Mouse (Mus musculus) stomach, postnatal 0 days (tissue): ENCODE measurements around the gene Fam129a. TPM values are rescaled to one million over a fixed set of nuclear protein-coding genes. Genes with fewer than 3 reads are reported as not detected.

Experiments used
- ATAC-seq: fragments of 200-750 bp; cut with Nextera tagmentation; 2 replicates; pipeline ENCODE4 v1.8.0; 2017; ENCODE audit not compliant: low FRiP score, low TSS enrichment
- DNase-seq: peaks from one replicate; pipeline ENCODE4 v3.0.0-alpha.2; 2016; ENCODE audit warnings: low spot score
- H3K27ac ChIP-seq: fragments of 300-500 bp; sonication (generic); replicated peaks from 2 replicates; pipeline ENCODE4 v1.5.1; 2014; ENCODE audit warnings: mild to moderate bottlenecking, control low read depth
- H3K27me3 ChIP-seq: fragments of 300-500 bp; sonication (generic); 2 replicates; pipeline ENCODE4 v1.6.1; 2014; ENCODE audit warnings: low read length; ENCODE audit not compliant: control insufficient read depth, insufficient read depth
- H3K36me3 ChIP-seq: fragments of 300-500 bp; sonication (generic); 2 replicates; pipeline ENCODE4 v1.6.1; 2014; ENCODE audit warnings: low read length, mixed read lengths; ENCODE audit not compliant: control insufficient read depth, insufficient read depth
- H3K4me1 ChIP-seq: fragments of 300-500 bp; sonication (generic); replicated peaks from 2 replicates; pipeline ENCODE4 v1.6.1; 2014; ENCODE audit warnings: antibody characterized with exemption; ENCODE audit not compliant: control insufficient read depth, insufficient read depth
- H3K4me2 ChIP-seq: fragments of 300-500 bp; sonication (generic); replicated peaks from 2 replicates; pipeline ENCODE4 v1.6.1; 2014; ENCODE audit warnings: low read depth, mild to moderate bottlenecking, control low read depth, moderate library complexity
- H3K4me3 ChIP-seq: fragments of 300-500 bp; sonication (generic); 2 replicates; pipeline ENCODE4 v1.5.1; 2014; ENCODE audit warnings: low read depth, low read length, control low read depth
- H3K9ac ChIP-seq: fragments of 300-500 bp; sonication (generic); 2 replicates; pipeline ENCODE4 v1.6.1; 2014; ENCODE audit warnings: mild to moderate bottlenecking, low read length, control low read depth, mixed read lengths
- H3K9me3 ChIP-seq: fragments of 300-500 bp; sonication (generic); 2 replicates; pipeline ENCODE4 v1.6.1; 2016; ENCODE audit warnings: low read length; ENCODE audit not compliant: control insufficient read depth
- CTCF ChIP-seq: IDR thresholded peaks from 2 replicates; pipeline ENCODE4 v1.5.1; 2016; ENCODE audit warnings: antibody characterized with exemption, low read depth, mild to moderate bottlenecking, moderate library complexity
- EP300 ChIP-seq: optimal IDR thresholded peaks from 2 replicates; pipeline ENCODE3; 2016; ENCODE audit warnings: antibody characterized with exemption
- WGBS: fragments of 180-500 bp; shearing (Covaris S2); extraction: QIAGEN DNeasy Blood & Tissue Kit; methylation state at CpG from one replicate; pipeline ENCODE4 v1.1.7; 2014; 5-methylcytosine and 5-hydroxymethylcytosine counted together
- polyA plus RNA-seq: library from polyadenylated mRNA; unstranded; fragments of >200 nt; fragmentation: Nextera tagmentation; extraction: Ambion mirVana; gene quantifications from 2 replicates; pipeline ENCODE4 v1.2.1, GENCODE M21; 2015

Gene Fam129a
- polyA plus RNA-seq, 1 experiment from 2014 or later = 23.5 TPM

- Histone ChIP-seq H3K9ac (no peak overlapping the region), H3K27ac (no peak overlapping the region), H3K4me1 (no peaks in the 10 kb centered on the region; the same call in 1 of the 2 replicates), H3K36me3 (no peaks in the 10 kb centered on the region), H3K27me3 (no peaks in the 10 kb centered on the region), H3K4me2 (no peak overlapping the region), H3K4me3 (no peak overlapping the region), H3K9me3 (no peaks in the 10 kb centered on the region)
- TF ChIP-seq CTCF (no peak), EP300 (no peak)
- ATAC-seq (no peak), DNase-seq (no peak)
- 96% methylated on average over 4 of the region's 4 CpGs for WGBS
Observed at GRCm38 (mm10) chr1:151679883-151680613, 109.1 kb downstream of the Fam129a start.

DNA sequence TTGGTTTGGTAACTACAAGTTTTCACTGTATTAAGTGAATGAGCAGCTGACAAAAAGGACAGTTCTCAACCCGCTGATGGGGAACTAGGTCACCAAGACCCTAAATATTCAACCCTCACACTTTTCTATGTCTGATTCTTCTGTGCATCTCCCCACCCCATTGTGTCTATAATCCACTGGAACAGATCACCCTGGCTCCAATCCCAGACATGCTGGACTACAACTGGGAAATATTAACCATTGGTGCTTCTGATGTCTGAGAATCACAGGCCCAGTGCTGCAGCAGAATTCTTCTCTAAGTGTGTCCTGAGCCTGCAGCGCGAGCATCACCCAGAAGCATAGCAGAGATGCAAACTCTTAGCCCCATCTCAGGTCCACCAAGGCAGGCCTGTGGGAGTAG, 110.0 kb downstream of the Fam129a start:
- TF ChIP-seq CTCF (no peak), EP300 (no peak)
- H3K4me1 ChIP-seq = no peaks in the 10 kb centered on the region; the same call in 1 of the 2 replicates
- 84% methylated on average over 3 of the region's 3 CpGs for WGBS
- no peaks in the 10 kb centered on the region for H3K9me3 ChIP-seq
- H3K9ac ChIP-seq = no peak overlapping the region
- H3K27me3 ChIP-seq = no peaks in the 10 kb centered on the region
- no peak for ATAC-seq
- no peak overlapping the region for H3K4me2 ChIP-seq
- no peak overlapping the region for H3K4me3 ChIP-seq
- DNase-seq = no peak
- no peak overlapping the region for H3K27ac ChIP-seq
- H3K36me3 ChIP-seq = no peaks in the 10 kb centered on the region

GRCm38 (mm10) chr1:151682896-151683295, 111.9 kb downstream of the Fam129a start:
- no peaks in the 10 kb centered on the region for H3K9me3 ChIP-seq
- no peak overlapping the region for H3K9ac ChIP-seq
- TF ChIP-seq EP300 (no peak), CTCF (no peak)
- no peak overlapping the region for H3K4me2 ChIP-seq
- H3K27ac ChIP-seq = no peak overlapping the region
- no peak for DNase-seq
- H3K27me3 ChIP-seq = no peaks in the 10 kb centered on the region
- ATAC-seq = no peak
- no peaks in the 10 kb centered on the region for H3K36me3 ChIP-seq
- no peak overlapping the region for H3K4me3 ChIP-seq
- 86% methylated on average over 6 of the region's 6 CpGs for WGBS
- peaks cover 5% of the 10 kb centered on the region; the same call in 1 of the 2 replicates for H3K4me1 ChIP-seq

GRCm38 (mm10) chr1:151684451-151684892, 113.5 kb downstream of the Fam129a start:
- H3K4me3 ChIP-seq = no peak overlapping the region
- DNase-seq (no peak), ATAC-seq (no peak)
- no peaks in the 10 kb centered on the region for H3K27me3 ChIP-seq
- H3K36me3 ChIP-seq = no peaks in the 10 kb centered on the region
- WGBS = 57% methylated on average over 7 of the region's 7 CpGs
- no peak overlapping the region for H3K4me2 ChIP-seq
- TF ChIP-seq EP300 (no peak), CTCF (no peak)
- H3K27ac ChIP-seq = peak overlapping the region; percentile 18; the same call in 1 of the 2 replicates
- no peak overlapping the region for H3K9ac ChIP-seq
- H3K4me1 ChIP-seq = peaks cover 5% of the 10 kb centered on the region; the same call in 1 of the 2 replicates
- no peaks in the 10 kb centered on the region for H3K9me3 ChIP-seq

DNA sequence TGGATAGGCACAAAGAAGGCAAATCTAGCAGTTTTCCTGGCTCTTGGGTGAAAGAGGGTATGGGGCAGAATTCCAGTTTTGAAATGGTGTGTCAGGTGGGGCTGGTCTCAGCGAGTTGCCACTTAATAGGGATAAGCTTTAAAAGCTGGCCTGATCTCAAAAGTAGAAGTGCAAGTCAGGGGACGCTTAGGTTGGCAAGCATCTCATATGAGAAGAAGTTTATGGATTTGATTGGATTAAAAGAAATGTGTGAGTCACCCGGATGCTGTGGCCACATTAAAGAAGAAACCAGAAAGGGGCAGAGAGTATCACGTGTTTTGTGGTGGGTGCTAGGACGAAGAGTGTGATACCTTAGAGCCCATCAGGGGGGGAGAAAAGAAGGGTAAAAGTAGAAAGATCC, 114.0 kb downstream of the Fam129a start:
- TF ChIP-seq EP300 (no peak), CTCF (no peak)
- DNase-seq (no peak), ATAC-seq (no peak)
- H3K9me3 ChIP-seq = no peaks in the 10 kb centered on the region
- no peak overlapping the region for H3K4me3 ChIP-seq
- WGBS = 45% methylated on average over 5 of the region's 5 CpGs
- H3K4me2 ChIP-seq = no peak overlapping the region
- peaks cover 5% of the 10 kb centered on the region; the same call in 1 of the 2 replicates for H3K4me1 ChIP-seq
- no peak overlapping the region for H3K9ac ChIP-seq
- no peaks in the 10 kb centered on the region for H3K27me3 ChIP-seq
- no peak overlapping the region for H3K27ac ChIP-seq
- H3K36me3 ChIP-seq = no peaks in the 10 kb centered on the region

DNA sequence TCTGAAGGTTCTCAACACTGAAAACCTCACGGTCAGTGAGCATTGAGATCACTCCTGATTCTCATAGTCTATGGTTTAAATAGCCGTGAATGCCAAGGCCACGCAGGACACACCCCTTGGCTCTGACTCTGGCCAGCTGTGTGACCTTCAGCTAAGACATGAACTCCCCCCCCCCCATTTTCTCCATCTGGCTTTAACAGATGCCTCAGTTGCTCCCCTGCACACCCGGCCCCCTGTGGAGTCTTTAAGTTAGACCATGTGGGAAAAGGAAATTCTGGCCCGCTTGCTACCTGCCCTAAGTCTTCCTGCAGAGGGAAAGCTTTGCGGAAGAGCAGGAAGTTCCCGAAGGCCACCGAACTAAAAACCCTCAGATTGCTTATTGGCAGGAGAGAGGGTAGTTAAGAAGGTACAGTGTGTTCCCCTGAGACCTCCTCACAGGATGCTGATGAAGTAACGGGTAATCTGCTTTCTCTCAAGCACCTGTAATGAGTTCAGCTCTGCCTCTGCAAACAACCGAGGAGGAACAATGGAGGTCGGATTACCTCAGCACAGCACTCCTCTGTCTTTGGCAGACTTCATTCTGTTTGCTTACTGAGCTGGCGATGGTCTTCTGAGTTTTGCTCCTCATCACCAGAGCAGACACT, 114.8 kb downstream of the Fam129a start:
- peak overlapping the region; percentile 24; the same call in 1 of the 2 replicates for H3K27ac ChIP-seq
- no peak overlapping the region for H3K9ac ChIP-seq

More for the DNA sequence above, 114.8 kb downstream of the Fam129a start:
- no peak overlapping the region for H3K4me3 ChIP-seq
- WGBS = 33% methylated on average over 12 of the region's 12 CpGs
- H3K4me2 ChIP-seq = no peak overlapping the region
- ATAC-seq (no peak), DNase-seq (no peak)
- H3K27me3 ChIP-seq = no peaks in the 10 kb centered on the region
- no peaks in the 10 kb centered on the region for H3K36me3 ChIP-seq
- TF ChIP-seq EP300 (no peak), CTCF (no peak)
- H3K4me1 ChIP-seq = peaks cover 5% of the 10 kb centered on the region; the same call in 1 of the 2 replicates
- H3K9me3 ChIP-seq = no peaks in the 10 kb centered on the region
